In the genomic region with DNA sequence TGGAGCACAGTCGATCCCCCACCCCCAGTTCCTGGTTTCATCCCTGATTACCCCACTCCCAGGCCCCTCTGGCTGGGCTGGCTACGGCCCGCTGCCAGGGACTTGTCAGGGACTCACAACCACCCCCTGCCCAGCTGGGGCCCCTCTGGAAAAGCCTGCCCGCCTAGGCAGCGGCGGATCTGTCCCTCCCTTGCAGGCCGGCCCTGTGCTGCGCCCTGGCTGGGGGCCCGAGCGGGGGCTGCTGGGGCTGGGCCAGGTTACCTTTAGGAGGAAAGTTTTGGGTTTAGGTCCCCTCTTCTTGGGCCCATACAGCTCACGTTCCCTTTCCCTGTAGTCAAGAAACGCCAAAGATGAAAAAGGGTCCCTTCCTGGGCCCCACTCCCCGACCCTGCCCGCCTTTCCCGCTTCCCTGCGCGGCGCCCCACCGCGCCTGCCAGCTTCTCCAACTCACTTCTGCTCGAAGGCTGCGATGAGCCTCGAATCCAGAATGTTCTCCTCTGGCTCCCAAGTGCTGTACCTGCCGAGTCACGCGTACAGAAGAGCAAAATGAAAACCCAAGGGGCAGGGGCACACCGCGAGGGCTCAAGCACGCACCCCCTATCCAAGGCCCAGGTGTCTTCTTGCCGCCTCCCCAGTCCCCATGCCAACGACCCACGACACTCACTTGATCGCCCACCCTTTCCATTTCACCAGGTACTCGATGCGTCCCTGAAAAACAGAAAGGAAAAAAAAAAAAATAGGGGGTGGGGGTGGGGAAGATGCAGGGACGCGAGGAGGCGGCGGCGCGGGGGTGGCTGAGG, we compare ENCODE assay signal across 8 mouse cellular contexts. TPM values are rescaled to one million over a fixed set of nuclear protein-coding genes. Genes with fewer than 3 reads are reported as not detected.
DNase-seq lines count a peak whose midpoint lies in the region; ATAC-seq lines count a peak whose summit lies in the region.

No protein-coding gene starts in this region.

- H3K4me1 ChIP-seq in forebrain, embryonic 16.5 days (replicated peaks; ENCODE audit: control insufficient read depth, insufficient read depth, low read length): peaks cover 37% of the 10 kb centered on the region
- peaks cover 22% of the 10 kb centered on the region for H3K4me1 ChIP-seq in stomach, embryonic 14.5 days (ENCODE audit: control insufficient read depth, insufficient read depth, low read length)

- H3K36me3 ChIP-seq in forebrain, embryonic 16.5 days (ENCODE audit: control insufficient read depth, insufficient read depth): no peaks in the 10 kb centered on the region
- H3K36me3 ChIP-seq in stomach, embryonic 14.5 days (ENCODE audit: control insufficient read depth, insufficient read depth, low read length): peaks cover 8% of the 10 kb centered on the region; the same call in 1 of the 2 replicates

- DNase-seq in adrenal gland, adult (ENCODE audit: inconsistent age in 2 of 2, low spot score in 1 of 2): peak; percentile 55 to 74
- no peak for DNase-seq in adrenal gland, adult 8-10 months
- DNase-seq in urinary bladder, postnatal 14 days (ENCODE audit: low spot score): peak; percentile 53
- DNase-seq in urinary bladder, postnatal 25 days (ENCODE audit: low spot score): no peak
- peak; percentile 57 for DNase-seq in kidney, postnatal 10 days
- peak; percentile 13 for DNase-seq in lung, postnatal 25 days (ENCODE audit: low spot score)

- peak overlapping the region; percentile 76 for H3K4me2 ChIP-seq in forebrain, embryonic 16.5 days (ENCODE audit: low read length)
- peak overlapping the region; percentile 80 for H3K4me2 ChIP-seq in stomach, embryonic 14.5 days (replicated peaks; ENCODE audit: low read depth, low read length)

- peak overlapping the region; percentile 95 for H3K9ac ChIP-seq in forebrain, embryonic 16.5 days (replicated peaks; ENCODE audit: low read depth, low read length)
- H3K9ac ChIP-seq in stomach, embryonic 14.5 days (replicated peaks; ENCODE audit: low read depth, low read length): peak overlapping the region; percentile 76

- ATAC-seq in forebrain, embryonic 16.5 days: peak; percentile 18
- ATAC-seq in stomach, embryonic 14.5 days (ENCODE audit: insufficient number of reproducible peaks, insufficient read depth, low FRiP score, low read depth): peak; percentile 25

- peak overlapping the region; percentile 83 for H3K4me3 ChIP-seq in forebrain, embryonic 16.5 days (replicated peaks; ENCODE audit: low read length)
- H3K4me3 ChIP-seq in stomach, embryonic 14.5 days (ENCODE audit: low read depth, low read length): peak overlapping the region; percentile 88

- peak overlapping the region; percentile 97 for H3K27ac ChIP-seq in forebrain, embryonic 16.5 days (ENCODE audit: low read length)
- H3K27ac ChIP-seq in stomach, embryonic 14.5 days (ENCODE audit: low read length): peak overlapping the region; percentile 95

- no peaks in the 10 kb centered on the region for H3K9me3 ChIP-seq in forebrain, embryonic 16.5 days (ENCODE audit: control insufficient read depth, low read length)
- H3K9me3 ChIP-seq in stomach, embryonic 14.5 days (ENCODE audit: control insufficient read depth, low read depth, low read length): no peaks in the 10 kb centered on the region

- WGBS in forebrain, embryonic 16.5 days: under 1% methylated on average over 41 of the region's 41 CpGs
- whole genome bisulfite sequencing in stomach, embryonic 14.5 days: under 1% methylated on average over 41 of the region's 41 CpGs

- H3K27me3 ChIP-seq in forebrain, embryonic 16.5 days (replicated peaks; ENCODE audit: control insufficient read depth, insufficient read depth, low read length): no peaks in the 10 kb centered on the region
- no peaks in the 10 kb centered on the region for H3K27me3 ChIP-seq in stomach, embryonic 14.5 days (ENCODE audit: control insufficient read depth, insufficient read depth, low read length)

RNA-seq across cellular contexts. Expression of gene Npcd, which starts 0.6 kb away (rescaled TPM):
- 1 to 10 TPM in 3 of 4 experiments, not detected in 1; 1.1 to 2.4 (median 1.6) TPM for total RNA-seq in adrenal gland, adult 8-10 months (2022)
- polyA plus RNA-seq in forebrain, embryonic 16.5 days (2015; fragmentation: Nextera tagmentation; extraction: Ambion mirVana): 1.4 TPM in 1 of 2 replicates, not detected in the other
- polyA plus RNA-seq in stomach, embryonic 14.5 days (2014; fragmentation: Nextera tagmentation; extraction: Ambion mirVana): 0.77 and 1.3 TPM in 2 replicates

RNA-seq across cellular contexts. Expression of gene Cbx6, which starts 1.0 kb away (rescaled TPM):
- 10 to 100 TPM; 55.0 to 88.9 (median 65.5) TPM for total RNA-seq in adrenal gland, adult 8-10 months (2022)
- polyA plus RNA-seq in forebrain, embryonic 16.5 days (2015; fragmentation: Nextera tagmentation; extraction: Ambion mirVana): 49.3 and 53.2 TPM in 2 replicates
- 38.7 and 40.4 TPM in 2 replicates for polyA plus RNA-seq in stomach, embryonic 14.5 days (2014; fragmentation: Nextera tagmentation; extraction: Ambion mirVana)

RNA-seq across cellular contexts. Expression of gene Nptxr, which starts 28.9 kb away (rescaled TPM):
- total RNA-seq in adrenal gland, adult 8-10 months (2022): 10 to 100 TPM in 2 of 4 experiments, 1 to 10 TPM in 2; 6.4 to 11.9 (median 9.4) TPM
- polyA plus RNA-seq in forebrain, embryonic 16.5 days (2015; fragmentation: Nextera tagmentation; extraction: Ambion mirVana): 19.2 and 24.7 TPM in 2 replicates
- polyA plus RNA-seq in stomach, embryonic 14.5 days (2014; fragmentation: Nextera tagmentation; extraction: Ambion mirVana): 2.6 and 2.7 TPM in 2 replicates

RNA-seq across cellular contexts. Expression of gene Dnal4, which starts 55.8 kb away (rescaled TPM):
- total RNA-seq in adrenal gland, adult 8-10 months (2022): 10 to 100 TPM; 22.0 to 27.1 (median 23.5) TPM
- polyA plus RNA-seq in forebrain, embryonic 16.5 days (2015; fragmentation: Nextera tagmentation; extraction: Ambion mirVana): 87.9 and 89.5 TPM in 2 replicates
- 58.1 and 60.7 TPM in 2 replicates for polyA plus RNA-seq in stomach, embryonic 14.5 days (2014; fragmentation: Nextera tagmentation; extraction: Ambion mirVana)

RNA-seq across cellular contexts. Expression of gene Apobec3, which starts 58.0 kb away (rescaled TPM):
- 10 to 100 TPM; 16.1 to 29.3 (median 22.9) TPM for total RNA-seq in adrenal gland, adult 8-10 months (2022)
- 6.7 and 8.5 TPM in 2 replicates for polyA plus RNA-seq in forebrain, embryonic 16.5 days (2015; fragmentation: Nextera tagmentation; extraction: Ambion mirVana)
- polyA plus RNA-seq in stomach, embryonic 14.5 days (2014; fragmentation: Nextera tagmentation; extraction: Ambion mirVana): 17.4 and 18.4 TPM in 2 replicates

Comparison
In these comparisons a context has a peak if more than half of its experiments do, and no peak if none do; other contexts are left out.
1. DNase-seq: peak in adrenal gland, adult (2 of 2), urinary bladder, postnatal 14 days (single experiment), kidney, postnatal 10 days (single experiment) and lung, postnatal 25 days (single experiment); none in adrenal gland, adult 8-10 months (single experiment) and urinary bladder, postnatal 25 days (single experiment).